Mouse (Mus musculus) embryonic facial prominence, embryonic 14.5 days (tissue): ENCODE measurements at regions not wholly inside any gene's neighbourhood (a gene's known extent, or its start where the extent isn't known, plus 50 kb on each side); places are given as distances from the start of the nearest gene placed in this dataset.
"Not testable (repeated sequence)": the region's sequence is repeated elsewhere in the genome, so short reads cannot be mapped to it uniquely, and the experiment has no call there.

Experiments used
- ATAC-seq: fragments of 200-750 bp; cut with Nextera tagmentation; 2 replicates; pipeline ENCODE4 v1.8.0; 2017; ENCODE audit warnings: low read depth, moderate number of reproducible peaks, moderate TSS enrichment
- DNase-seq: peaks from one replicate; pipeline ENCODE4 v3.0.0-alpha.2; 2015; ENCODE audit warnings: low spot score
- H3K27ac ChIP-seq: fragments of 300-500 bp; sonication (generic); replicated peaks from 2 replicates; pipeline ENCODE4 v1.5.1; 2014; ENCODE audit warnings: low read depth, mild to moderate bottlenecking, low read length, moderate library complexity
- H3K27me3 ChIP-seq: fragments of 300-500 bp; sonication (generic); replicated peaks from 2 replicates; pipeline ENCODE4 v1.6.1; 2014; ENCODE audit warnings: low read length; ENCODE audit not compliant: control insufficient read depth, insufficient read depth
- H3K36me3 ChIP-seq: fragments of 300-500 bp; sonication (generic); 2 replicates; pipeline ENCODE4 v1.6.1; 2014; ENCODE audit warnings: low read length, mixed read lengths; ENCODE audit not compliant: control insufficient read depth, insufficient read depth
- H3K4me1 ChIP-seq: fragments of 300-500 bp; sonication (generic); 2 replicates; pipeline ENCODE4 v1.6.1; 2014; ENCODE audit warnings: antibody characterized with exemption, low read length; ENCODE audit not compliant: control insufficient read depth, insufficient read depth
- H3K4me2 ChIP-seq: fragments of 300-500 bp; sonication (generic); 2 replicates; pipeline ENCODE4 v1.6.1; 2014; ENCODE audit warnings: low read depth, mild to moderate bottlenecking, low read length, moderate library complexity, mixed read lengths
- H3K4me3 ChIP-seq: fragments of 300-500 bp; sonication (generic); 2 replicates; pipeline ENCODE4 v1.5.1; 2014; ENCODE audit warnings: low read depth, mild to moderate bottlenecking, low read length
- H3K9ac ChIP-seq: fragments of 300-500 bp; sonication (generic); 2 replicates; pipeline ENCODE4 v1.6.1; 2014; ENCODE audit warnings: low read depth, mild to moderate bottlenecking, low read length, moderate library complexity, mixed read lengths
- H3K9me3 ChIP-seq: fragments of 300-500 bp; sonication (generic); 2 replicates; pipeline ENCODE4 v1.6.1; 2016; ENCODE audit warnings: low read length; ENCODE audit not compliant: control insufficient read depth
- WGBS: fragments of 180-500 bp; shearing (Covaris S2); extraction: QIAGEN DNeasy Blood & Tissue Kit; methylation state at CpG from one replicate; pipeline ENCODE4 v1.1.7; 2014; 5-methylcytosine and 5-hydroxymethylcytosine counted together

DNA sequence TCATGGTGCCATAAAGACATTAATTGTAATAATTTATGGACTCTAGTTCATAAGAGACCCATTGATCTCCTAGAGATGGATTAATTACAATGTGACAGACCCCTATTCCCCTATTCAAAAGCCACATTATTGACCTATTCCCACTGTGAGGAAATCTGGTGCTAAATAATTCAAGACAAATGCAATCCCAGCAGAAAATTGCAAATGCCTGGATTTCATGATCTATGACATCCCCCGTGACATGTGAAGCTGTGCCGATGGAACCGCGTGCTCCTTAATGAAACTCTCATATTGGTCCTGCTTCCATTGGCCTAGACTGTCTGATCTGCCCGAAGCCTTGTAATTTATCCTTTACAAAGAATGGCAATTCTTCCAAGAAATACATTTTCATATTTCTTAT lies 122.9 kb upstream of the Fam84a start:
- ATAC-seq (no peak), DNase-seq (no peak)
- H3K4me2 ChIP-seq: no peak overlapping the region
- H3K4me3 ChIP-seq: no peak overlapping the region
- no peaks in the 10 kb centered on the region for H3K9me3 ChIP-seq
- H3K9ac ChIP-seq: no peak overlapping the region
- WGBS: 83% methylated on average over 5 of the region's 5 CpGs
- no peaks in the 10 kb centered on the region for H3K36me3 ChIP-seq
- no peaks in the 10 kb centered on the region for H3K4me1 ChIP-seq
- no peaks in the 10 kb centered on the region for H3K27me3 ChIP-seq
- no peak overlapping the region for H3K27ac ChIP-seq

DNA sequence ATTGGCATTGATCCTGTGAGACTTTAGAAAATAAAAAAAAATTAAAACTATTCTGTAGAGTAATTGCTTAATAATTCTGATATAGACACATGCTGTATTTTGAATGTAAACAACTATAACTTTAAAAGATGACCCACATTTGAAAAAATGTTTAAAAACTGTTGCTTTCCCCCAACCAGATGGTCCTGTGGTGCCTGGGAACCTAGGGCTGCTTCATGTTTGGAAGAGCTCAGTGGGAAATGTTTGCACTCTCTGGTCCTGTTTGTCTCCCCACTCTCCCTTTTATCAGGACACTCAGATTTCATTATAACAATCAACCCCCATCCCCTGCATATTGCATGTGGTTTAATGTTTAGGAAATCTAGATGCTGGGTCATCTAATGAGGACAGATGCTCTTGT lies 119.4 kb upstream of the Fam84a start:
- Histone ChIP-seq H3K27me3 (no peaks in the 10 kb centered on the region), H3K36me3 (no peaks in the 10 kb centered on the region), H3K4me3 (no peak overlapping the region), H3K9ac (no peak overlapping the region), H3K9me3 (no peaks in the 10 kb centered on the region), H3K4me2 (no peak overlapping the region), H3K27ac (no peak overlapping the region), H3K4me1 (no peaks in the 10 kb centered on the region)
- ATAC-seq (no peak), DNase-seq (no peak)

- DNase-seq (no peak), ATAC-seq (no peak)
- 74% methylated on average over 2 of the region's 2 CpGs for WGBS
- H3K9ac ChIP-seq: no peak overlapping the region
- H3K27ac ChIP-seq: no peak overlapping the region
- no peaks in the 10 kb centered on the region for H3K36me3 ChIP-seq
- H3K4me1 ChIP-seq: no peaks in the 10 kb centered on the region
- no peaks in the 10 kb centered on the region for H3K27me3 ChIP-seq
- H3K4me2 ChIP-seq: no peak overlapping the region
- H3K9me3 ChIP-seq: no peaks in the 10 kb centered on the region
- H3K4me3 ChIP-seq: no peak overlapping the region
Observed at GRCm38 (mm10) chr12:14261102-14261501, 109.2 kb upstream of the Fam84a start.

GRCm38 (mm10) chr12:14260288-14260687 lies 108.4 kb upstream of the Fam84a start:
- Histone ChIP-seq H3K9ac (no peak overlapping the region), H3K36me3 (no peaks in the 10 kb centered on the region), H3K4me1 (no peaks in the 10 kb centered on the region), H3K4me3 (no peak overlapping the region), H3K4me2 (no peak overlapping the region), H3K27ac (no peak overlapping the region), H3K9me3 (no peaks in the 10 kb centered on the region), H3K27me3 (no peaks in the 10 kb centered on the region)
- 78% methylated on average over 4 of the region's 4 CpGs for WGBS
- DNase-seq: no peak
- ATAC-seq: no peak

DNA sequence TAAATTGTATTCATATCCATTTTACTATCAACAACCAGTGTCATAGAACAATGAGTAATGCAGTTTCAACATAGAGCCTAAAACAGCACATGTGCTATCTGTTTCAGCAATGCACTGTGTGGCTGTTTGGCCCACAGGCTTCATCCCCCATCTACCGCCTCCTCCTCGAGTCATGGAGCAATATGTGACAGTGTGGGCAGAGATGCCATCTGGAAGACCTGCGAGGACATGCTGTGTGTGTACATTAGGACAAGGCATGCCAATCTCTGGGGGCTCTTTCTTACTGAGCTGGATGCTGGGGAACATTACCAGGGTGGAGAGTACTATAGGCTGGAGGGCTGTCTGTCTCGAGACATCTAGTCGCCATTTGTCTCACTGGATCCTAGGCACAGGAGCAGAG lies 101.5 kb upstream of the Fam84a start:
- H3K27me3 ChIP-seq: no peaks in the 10 kb centered on the region
- DNase-seq (no peak), ATAC-seq (no peak)
- H3K4me2 ChIP-seq: no peak overlapping the region
- H3K4me3 ChIP-seq: no peak overlapping the region
- H3K9me3 ChIP-seq: no peaks in the 10 kb centered on the region
- WGBS: 78% methylated on average over 5 of the region's 5 CpGs
- H3K36me3 ChIP-seq: no peaks in the 10 kb centered on the region
- H3K9ac ChIP-seq: no peak overlapping the region
- H3K27ac ChIP-seq: no peak overlapping the region
- H3K4me1 ChIP-seq: no peaks in the 10 kb centered on the region

- no peak overlapping the region for H3K27ac ChIP-seq
- ATAC-seq (no peak), DNase-seq (no peak)
- H3K4me2 ChIP-seq: no peak overlapping the region
- H3K9ac ChIP-seq: no peak overlapping the region
- H3K27me3 ChIP-seq: no peaks in the 10 kb centered on the region
- WGBS: 85% methylated on average over 4 of the region's 4 CpGs
- H3K4me1 ChIP-seq: no peaks in the 10 kb centered on the region
- H3K9me3 ChIP-seq: no peaks in the 10 kb centered on the region
- no peaks in the 10 kb centered on the region for H3K36me3 ChIP-seq
- no peak overlapping the region for H3K4me3 ChIP-seq
Observed at GRCm38 (mm10) chr12:14250124-14250523, 98.3 kb upstream of the Fam84a start.

GRCm38 (mm10) chr12:14242720-14243119 lies 90.9 kb upstream of the Fam84a start:
- not testable (repeated sequence) for ATAC-seq, H3K27ac ChIP-seq, H3K27me3 ChIP-seq, H3K4me3 ChIP-seq, DNase-seq, H3K4me1 ChIP-seq, H3K9me3 ChIP-seq, H3K36me3 ChIP-seq, H3K4me2 ChIP-seq, H3K9ac ChIP-seq
- 98% methylated on average over 5 of the region's 6 CpGs for WGBS

GRCm38 (mm10) chr12:14237699-14238098 lies 85.8 kb upstream of the Fam84a start:
- Histone ChIP-seq H3K4me1 (no peaks in the 10 kb centered on the region), H3K27ac (no peak overlapping the region), H3K36me3 (no peaks in the 10 kb centered on the region), H3K4me2 (no peak overlapping the region), H3K27me3 (no peaks in the 10 kb centered on the region), H3K4me3 (no peak overlapping the region), H3K9me3 (no peaks in the 10 kb centered on the region), H3K9ac (no peak overlapping the region)
- ATAC-seq (no peak), DNase-seq (no peak)

- 84% methylated on average over 3 of the region's 3 CpGs for WGBS
- Histone ChIP-seq H3K9ac (no peak overlapping the region), H3K27me3 (no peaks in the 10 kb centered on the region), H3K36me3 (no peaks in the 10 kb centered on the region), H3K4me3 (no peak overlapping the region), H3K4me1 (no peaks in the 10 kb centered on the region), H3K27ac (no peak overlapping the region), H3K9me3 (no peaks in the 10 kb centered on the region), H3K4me2 (no peak overlapping the region)
- DNase-seq (no peak), ATAC-seq (no peak)
Observed at GRCm38 (mm10) chr12:14235351-14235750, 83.5 kb upstream of the Fam84a start.
